Mouse (Mus musculus): Measurements from ENCODE around the gene Tmem98.

DNA sequence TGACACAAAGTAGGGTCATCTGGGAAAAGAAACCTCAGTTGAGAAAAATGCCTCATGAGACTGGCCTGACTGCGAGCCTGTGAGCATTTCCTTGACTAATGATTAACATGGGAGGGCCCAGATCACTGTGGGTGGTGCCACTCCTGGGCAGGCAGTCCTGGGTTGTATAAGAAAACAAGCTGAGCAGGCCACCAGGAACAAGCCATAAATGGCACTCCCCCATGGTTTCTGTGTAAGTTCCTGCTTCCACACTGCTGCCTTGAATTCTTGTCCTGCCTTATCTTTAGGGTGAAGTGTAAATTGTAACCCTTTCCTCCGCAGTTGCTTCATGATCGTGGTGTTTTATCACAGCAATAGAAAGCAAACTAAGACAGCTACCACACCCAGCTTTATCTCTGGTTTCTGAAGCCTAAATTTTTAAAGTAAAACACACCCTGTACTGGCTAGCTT, 25.7 kb upstream of the Tmem98 start:
- TF ChIP-seq CTCF (IDR thresholded peaks at IDR 0.05) = no peak
- no peak; the same call in 1 of the 2 replicates for TF ChIP-seq EP300 (IDR thresholded peaks at IDR 0.05)
